Mouse (Mus musculus): ENCODE results near the gene Prr29. TPM values are rescaled to one million over a fixed set of nuclear protein-coding genes. Genes with fewer than 3 reads are reported as not detected.

The Prr29 gene
- total and polyA plus RNA-seq, 3 experiments = 0.61 TPM; not detected in 2

DNA sequence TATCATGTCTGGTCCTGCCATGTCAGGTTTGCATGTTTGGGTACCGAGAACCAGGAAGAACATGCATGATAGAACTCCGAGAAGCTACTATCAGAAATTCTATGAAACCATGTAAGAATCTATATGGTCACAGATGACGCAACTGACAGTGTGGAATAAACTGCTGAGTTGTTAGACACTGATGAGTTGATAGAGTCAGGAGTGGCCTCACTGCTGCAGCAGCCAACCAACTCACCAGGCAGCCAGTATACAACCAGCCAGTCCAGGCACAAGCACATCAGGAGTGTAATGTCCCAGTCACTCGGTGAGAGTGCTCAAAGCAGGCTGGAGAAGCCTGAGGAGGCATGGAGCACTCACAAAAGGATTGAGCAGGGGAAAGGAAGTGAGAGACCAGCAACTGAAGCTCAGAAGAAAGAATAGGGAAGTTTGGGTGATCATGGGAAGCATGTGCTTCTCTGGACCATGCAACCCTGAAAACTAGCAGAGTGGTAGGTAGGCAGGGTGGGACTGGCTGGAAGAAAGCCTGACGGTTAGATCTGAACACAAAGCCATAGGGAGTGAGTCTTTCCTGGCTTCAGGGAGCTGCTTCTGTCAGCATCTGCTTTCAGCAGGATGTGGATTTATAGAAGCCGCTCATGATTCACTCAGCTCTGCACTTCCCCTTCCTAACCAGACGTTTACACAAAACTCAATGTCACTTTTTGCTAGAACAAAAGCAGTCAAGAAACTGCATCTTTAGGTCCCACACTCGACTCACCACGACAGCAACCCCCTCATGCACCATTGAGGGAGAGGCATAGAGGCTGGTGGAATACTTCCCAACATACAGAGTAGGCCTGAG, 54.2 kb downstream of the Prr29 start:
- Histone ChIP-seq H3K4me3 (ENCODE audit: control insufficient read depth in 1 of 2, insufficient read depth in 1 of 2, low read depth in 2 of 2, low read length in 2 of 2) (no peak overlapping the region), H3K79me2 (ENCODE audit: control insufficient read depth, insufficient read depth, low read length, poor library complexity) (no peaks in the 10 kb centered on the region), H3K36me3 (ENCODE audit: control insufficient read depth in 1 of 2, insufficient read depth in 2 of 2, low read length in 2 of 2) (peaks cover 0 to 19% of the 10 kb centered on the region in 2 experiments; a peak in 2 of 4 replicates), H3K4me1 (ENCODE audit: control insufficient read depth in 1 of 2, insufficient read depth in 2 of 2, low read length in 2 of 2) (peaks cover 11 to 17% of the 10 kb centered on the region in 2 experiments), H3K9ac (ENCODE audit: control insufficient read depth, low read depth, low read length, poor library complexity, severe bottlenecking) (peak overlapping the region; percentile 36), H3K27ac (ENCODE audit: control insufficient read depth, low read depth, low read length) (peak overlapping the region; percentile 84), H3K27me3 (ENCODE audit: control insufficient read depth in 1 of 2, insufficient read depth in 2 of 2, low read length in 2 of 2) (no peaks in the 10 kb centered on the region), H3K9me3 (replicated peaks; ENCODE audit: insufficient read depth, low read length) (no peaks in the 10 kb centered on the region)
- peak; percentile 79 for DNase-seq (ENCODE audit: low read depth, low spot score)
- TF ChIP-seq MXI1 (IDR thresholded peaks at IDR 0.05; ENCODE audit: low read depth, low read length) = peak; percentile 80
- no peak for TF ChIP-seq MAZ (IDR thresholded peaks at IDR 0.05; ENCODE audit: low read depth, low read length)
- TF ChIP-seq NRF1 (IDR thresholded peaks at IDR 0.05; ENCODE audit: insufficient read depth, low read depth, low read length, poor library complexity, severe bottlenecking) = no peak
- TF ChIP-seq TBP (IDR thresholded peaks at IDR 0.05; ENCODE audit: low read depth, low read length) = no peak
- TF ChIP-seq POLR2A (IDR thresholded peaks at IDR 0.05; ENCODE audit: control insufficient read depth in 1 of 2, insufficient read depth in 1 of 2, low read depth in 1 of 2, low read length in 2 of 2, poor library complexity in 1 of 2) = peak; percentile 24 to 53; a peak in 1 of 4 replicates
- TF ChIP-seq TCF12 (IDR thresholded peaks at IDR 0.05; ENCODE audit: low read depth, low read length) = no peak
- no peak for TF ChIP-seq HCFC1 (IDR thresholded peaks at IDR 0.05; ENCODE audit: low read depth, low read length)
- TF ChIP-seq RCOR1 (IDR thresholded peaks at IDR 0.05; ENCODE audit: low read depth, low read length) = no peak
- TF ChIP-seq POLR2AphosphoS2 (IDR thresholded peaks at IDR 0.05; ENCODE audit: low read length) = no peak
- TF ChIP-seq USF2 (IDR thresholded peaks at IDR 0.05; ENCODE audit: borderline replicate concordance in 1 of 2, insufficient read depth in 1 of 2, low read depth in 1 of 2, low read length in 2 of 2) = no peak
- no peak for TF ChIP-seq POLR2AphosphoS5 (IDR thresholded peaks at IDR 0.05; ENCODE audit: borderline replicate concordance, low read depth, low read length)
- no peak for TF ChIP-seq MYB (IDR thresholded peaks at IDR 0.05; ENCODE audit: low read depth, low read length)
- no peak for TF ChIP-seq CHD2 (IDR thresholded peaks at IDR 0.05; ENCODE audit: low read length)
- no peak for TF ChIP-seq E2F4 (IDR thresholded peaks at IDR 0.05; ENCODE audit: borderline replicate concordance, low read depth, low read length)
- TF ChIP-seq CTCF (IDR thresholded peaks at IDR 0.05 in 2 of 3, conservative IDR thresholded peaks at IDR 0.05 in 1 of 3; ENCODE audit: control insufficient read depth in 1 of 3, insufficient read depth in 1 of 3, low read depth in 2 of 3, low read length in 3 of 3, poor library complexity in 1 of 3, severe bottlenecking in 1 of 3) = no peak
- no peak for TF ChIP-seq CHD1 (IDR thresholded peaks at IDR 0.05; ENCODE audit: low read depth, low read length)
- no peak; the same call in 1 of the 2 replicates for TF ChIP-seq ZNF384 (IDR thresholded peaks at IDR 0.05; ENCODE audit: low read depth, low read length)
- TF ChIP-seq SMC3 (IDR thresholded peaks at IDR 0.05; ENCODE audit: low read depth, low read length) = no peak; the same call in 1 of the 2 replicates
- peak; percentile 76 for TF ChIP-seq ETS1 (IDR thresholded peaks at IDR 0.05; ENCODE audit: low read depth, low read length)
- TF ChIP-seq ZC3H11A (IDR thresholded peaks at IDR 0.05; ENCODE audit: low read depth, low read length) = no peak
- no peak for TF ChIP-seq BHLHE40 (IDR thresholded peaks at IDR 0.05; ENCODE audit: borderline replicate concordance, low read depth, low read length)
- no peak for TF ChIP-seq KAT2A (conservative IDR thresholded peaks at IDR 0.05; ENCODE audit: low read depth, low read length)
- TF ChIP-seq ZMIZ1 (IDR thresholded peaks at IDR 0.05; ENCODE audit: low read depth, low read length) = no peak
- no peak for TF ChIP-seq ZKSCAN1 (IDR thresholded peaks at IDR 0.05; ENCODE audit: low read depth, low read length)
- peak; percentile 76 for TF ChIP-seq SIN3A (IDR thresholded peaks at IDR 0.05; ENCODE audit: low read length)
- no peak for TF ChIP-seq UBTF (IDR thresholded peaks at IDR 0.05; ENCODE audit: borderline replicate concordance, insufficient read depth, low read depth, low read length)
- 0 out of 2 replicates have a peak, but pooled peaks have one; percentile 12 for TF ChIP-seq GATA1 (IDR thresholded peaks at IDR 0.05; ENCODE audit: low read depth, low read length)
- TF ChIP-seq EP300 (IDR thresholded peaks at IDR 0.05; ENCODE audit: low read depth in 1 of 2, low read length in 2 of 2) = peak; percentile 30 to 48; a peak in 3 of 4 replicates
- TF ChIP-seq TAL1 (IDR thresholded peaks at IDR 0.05; ENCODE audit: low read length) = no peak
- TF ChIP-seq NELFE (IDR thresholded peaks at IDR 0.05; ENCODE audit: low read depth, low read length) = no peak
- TF ChIP-seq MEF2A (IDR thresholded peaks at IDR 0.05; ENCODE audit: extremely low read depth, insufficient replicate concordance, low read depth, low read length, poor library complexity, severe bottlenecking) = no peak
- TF ChIP-seq USF1 (IDR thresholded peaks at IDR 0.05; ENCODE audit: low read depth, low read length) = no peak
- TF ChIP-seq MAFK (IDR thresholded peaks at IDR 0.05; ENCODE audit: borderline replicate concordance, low read depth, low read length) = no peak; the same call in 1 of the 2 replicates
- TF ChIP-seq RAD21 (IDR thresholded peaks at IDR 0.05; ENCODE audit: low read depth, low read length) = no peak
- TF ChIP-seq MYC (IDR thresholded peaks at IDR 0.05; ENCODE audit: low read depth, low read length) = peak; percentile 96

Data from MEL (cell line).